Mouse (Mus musculus): ENCODE results near the gene Phgdh.

Phgdh gene

GRCm38 (mm10) chr3:98340818-98341594 lies 1.2 kb upstream of the Phgdh start:
- DNase-seq = no peak

GRCm38 (mm10) chr3:98339097-98339705 lies 589 bp downstream of the Phgdh start:
- DNase-seq = peak; percentile 39

- DNase-seq = peak; percentile 78
These were observed 1.2 kb downstream of the Phgdh start for GRCm38 (mm10) chr3:98338584-98339041.

GRCm38 (mm10) chr3:98336661-98337654 lies 2.8 kb downstream of the Phgdh start:
- DNase-seq = peak; percentile 45

- no peak for DNase-seq
These were observed 3.9 kb downstream of the Phgdh start for GRCm38 (mm10) chr3:98335886-98336285.

- no peak for DNase-seq
These were observed 4.5 kb downstream of the Phgdh start for GRCm38 (mm10) chr3:98335331-98335730.

- no peak for DNase-seq
These were observed 5.8 kb downstream of the Phgdh start for GRCm38 (mm10) chr3:98334010-98334409.

GRCm38 (mm10) chr3:98324235-98324634 lies 15.6 kb downstream of the Phgdh start:
- no peak for DNase-seq

GRCm38 (mm10) chr3:98322209-98322608 lies 17.6 kb downstream of the Phgdh start:
- DNase-seq = no peak

GRCm38 (mm10) chr3:98319190-98319589 lies 20.6 kb downstream of the Phgdh start:
- no peak for DNase-seq

GRCm38 (mm10) chr3:98317143-98317542 lies 22.6 kb downstream of the Phgdh start:
- DNase-seq = no peak

GRCm38 (mm10) chr3:98315181-98315580 lies 24.6 kb downstream of the Phgdh start:
- no peak for DNase-seq

- DNase-seq = no peak
These were observed 26.3 kb downstream of the Phgdh start for GRCm38 (mm10) chr3:98313294-98314155.

- DNase-seq = peak; percentile 50
These were observed 26.9 kb downstream of the Phgdh start for GRCm38 (mm10) chr3:98312867-98313266.

GRCm38 (mm10) chr3:98310456-98310855 lies 29.3 kb downstream of the Phgdh start:
- no peak for DNase-seq

- DNase-seq = no peak
These were observed 31.2 kb downstream of the Phgdh start for GRCm38 (mm10) chr3:98308606-98309005.

GRCm38 (mm10) chr3:98301761-98302160 lies 38.0 kb downstream of the Phgdh start:
- no peak for DNase-seq

- DNase-seq = no peak
These were observed 39.5 kb downstream of the Phgdh start for GRCm38 (mm10) chr3:98300266-98300665.

GRCm38 (mm10) chr3:98299391-98300100 lies 40.2 kb downstream of the Phgdh start:
- no peak for DNase-seq

GRCm38 (mm10) chr3:98295965-98296364 lies 43.8 kb downstream of the Phgdh start:
- no peak for DNase-seq

- no peak for DNase-seq
These were observed 48.7 kb downstream of the Phgdh start for GRCm38 (mm10) chr3:98291044-98291443.

Data from lung, postnatal 36 days (tissue).